Mouse (Mus musculus) G1E-ER4 (cell line): Measurements from ENCODE around the gene B230118H07Rik. TPM values are rescaled to one million over a fixed set of nuclear protein-coding genes. Genes with fewer than 3 reads are reported as not detected.

ENCODE experiments used
- GATA1 ChIP-seq: IDR thresholded peaks from one replicate; pipeline ENCODE4 v1.8.0; 2012; ENCODE audit warnings: low read length, inconsistent platforms
- polyA plus RNA-seq: library from polyadenylated mRNA; stranded (reverse); fragments of >175 nt; gene quantifications from 2 replicates; pipeline ENCODE4 v1.2.3, GENCODE M21; 2012

Gene B230118H07Rik
- polyA plus RNA-seq, 1 experiment = 1.3 TPM

DNA sequence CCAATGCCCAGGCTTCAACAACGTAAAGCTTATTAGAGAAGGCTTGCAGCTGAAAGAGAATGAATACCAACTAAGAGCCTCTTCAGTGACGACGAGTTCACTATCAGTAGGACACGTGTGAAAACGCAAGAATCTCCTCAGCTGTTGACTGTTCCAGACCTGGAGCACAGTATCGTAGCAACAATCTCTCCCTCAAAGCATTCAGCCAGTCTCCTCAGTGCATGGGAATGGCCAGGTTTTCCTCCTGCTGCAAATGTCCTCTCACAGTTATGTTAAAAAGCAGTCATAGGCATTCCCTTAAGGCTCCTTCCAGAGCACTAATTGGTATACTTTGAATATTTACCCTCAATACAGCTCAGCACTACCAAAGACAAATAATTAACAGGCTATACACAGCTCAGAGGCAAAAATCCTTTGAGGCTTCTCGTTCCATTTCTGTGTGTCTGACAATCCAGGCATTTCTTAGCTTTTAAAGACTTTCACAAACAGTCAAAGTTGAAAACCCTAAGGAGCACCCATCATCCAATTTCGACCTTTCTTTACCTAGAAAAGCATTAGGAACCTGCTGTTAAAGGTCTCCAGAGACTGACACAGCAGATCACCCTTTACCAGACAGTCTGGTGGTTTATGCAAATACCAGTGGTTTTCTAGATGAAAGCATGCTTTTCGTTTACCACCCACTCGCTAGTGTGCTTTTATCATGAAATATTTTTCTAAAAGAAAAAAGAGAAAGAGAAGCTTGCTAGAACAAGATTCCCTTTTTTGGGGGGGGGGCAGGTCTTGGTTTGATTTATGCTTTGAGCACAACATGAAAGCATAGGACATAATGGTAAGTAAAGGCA is 33.6 kb downstream of the B230118H07Rik start:
- no peak for TF ChIP-seq GATA1

- TF ChIP-seq GATA1 = no peak
These were observed 38.5 kb downstream of the B230118H07Rik start for GRCm38 (mm10) chr2:101610861-101611260.

GRCm38 (mm10) chr2:101608232-101608894 is 41.0 kb downstream of the B230118H07Rik start:
- TF ChIP-seq GATA1 = no peak

DNA sequence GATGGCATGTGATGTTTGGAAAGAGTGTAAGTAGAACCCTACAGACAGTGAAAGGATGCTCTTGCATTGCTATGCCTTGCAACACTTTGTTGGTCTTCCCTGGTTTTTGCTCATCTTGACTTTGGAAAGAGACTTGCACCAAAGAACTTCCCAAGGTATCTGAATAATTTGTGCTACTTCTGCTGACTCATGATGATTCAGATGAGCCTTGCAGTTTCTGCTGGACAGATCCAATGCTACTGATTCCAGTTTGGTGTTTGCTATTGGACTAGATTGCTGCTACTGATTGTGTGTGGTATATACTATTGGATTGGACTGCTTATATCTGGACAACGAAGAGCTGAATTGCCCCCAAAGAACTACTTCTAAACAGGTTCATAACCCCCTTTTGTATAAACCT is 46.2 kb downstream of the B230118H07Rik start:
- TF ChIP-seq GATA1 = no peak

DNA sequence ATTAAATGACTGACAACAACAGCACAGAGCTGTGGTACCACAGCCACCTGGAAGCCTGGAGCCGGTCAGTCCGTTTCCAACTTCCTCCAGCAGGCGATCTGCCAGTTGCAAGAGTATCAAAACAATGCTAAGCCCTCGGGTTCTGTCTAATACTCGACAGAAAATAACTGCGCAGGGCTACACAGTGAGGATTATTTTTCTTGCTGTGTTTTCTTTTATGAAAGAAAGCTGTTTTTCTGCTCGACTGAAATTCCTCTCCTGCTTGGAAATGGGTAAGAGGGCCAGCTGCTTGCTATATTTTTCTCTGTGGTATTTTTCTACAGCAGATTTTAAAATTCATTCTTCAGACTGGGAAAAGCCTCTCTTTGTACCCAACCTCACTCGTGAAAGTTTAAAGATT is 48.6 kb downstream of the B230118H07Rik start:
- no peak for TF ChIP-seq GATA1

DNA sequence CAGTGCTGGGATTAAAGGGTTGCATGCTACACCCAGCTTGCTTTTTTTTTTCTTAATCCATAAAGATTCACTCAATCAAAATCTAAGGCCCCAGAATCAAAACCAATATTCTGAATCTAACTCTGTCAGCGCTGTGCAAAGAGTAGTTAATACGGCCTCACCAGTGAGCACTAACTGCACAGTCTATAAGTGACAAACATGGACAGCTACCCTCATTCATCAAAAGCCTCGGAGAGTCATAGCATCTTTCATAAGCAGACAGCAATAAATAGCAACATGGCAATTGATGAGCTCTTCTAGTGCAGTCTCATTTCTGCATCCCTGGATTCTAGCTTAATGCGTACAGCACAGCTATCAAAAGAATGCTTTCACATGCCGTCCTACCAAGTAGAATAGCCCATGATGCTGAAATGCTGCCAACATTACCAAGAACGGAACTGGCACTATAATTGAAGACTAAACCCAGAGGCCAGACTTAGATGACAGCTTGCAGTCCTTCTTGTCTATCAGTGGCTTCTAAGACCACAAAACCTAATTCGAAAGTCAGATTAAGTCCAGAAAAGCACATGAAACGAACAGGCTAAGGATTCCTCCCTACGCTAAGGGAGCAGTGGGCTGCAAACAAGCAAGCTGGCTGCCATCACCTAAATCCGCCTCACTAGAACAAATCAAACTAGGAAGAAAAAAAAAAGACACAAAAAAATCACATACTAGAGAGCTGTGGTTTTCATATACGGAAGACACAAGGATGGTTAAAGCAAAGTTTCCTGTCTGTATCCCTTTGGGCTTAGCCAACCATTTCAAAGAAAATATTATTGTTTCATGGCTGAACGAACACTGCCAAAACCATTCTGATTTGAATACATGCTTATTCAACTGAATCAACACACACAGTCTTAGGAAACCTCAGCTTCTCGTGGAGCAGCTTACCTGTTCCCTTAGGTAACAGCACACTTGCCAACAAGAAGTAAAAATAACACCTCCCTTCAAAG is 50.8 kb downstream of the B230118H07Rik start:
- no peak for TF ChIP-seq GATA1

- TF ChIP-seq GATA1 = no peak
These were observed 52.1 kb downstream of the B230118H07Rik start for GRCm38 (mm10) chr2:101597186-101597585.

DNA sequence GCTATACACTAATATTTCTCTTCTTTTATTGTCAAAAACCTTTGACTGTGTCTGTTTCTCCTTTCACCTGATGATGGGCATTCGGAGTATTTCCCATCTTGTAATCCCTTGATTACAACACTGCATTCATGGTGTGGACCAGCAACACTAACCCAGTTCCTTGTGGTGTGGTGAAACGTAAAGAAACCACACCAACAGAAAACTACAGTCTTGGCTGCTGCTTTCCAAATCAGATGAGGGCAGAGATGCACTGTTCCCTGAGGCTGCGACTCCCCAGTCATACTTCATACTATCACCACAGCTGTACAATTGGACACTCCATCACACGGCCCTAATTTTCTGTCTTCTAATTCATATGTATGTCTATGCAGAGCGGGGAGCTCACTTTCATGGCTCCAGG is 54.7 kb downstream of the B230118H07Rik start:
- no peak for TF ChIP-seq GATA1

GRCm38 (mm10) chr2:101592886-101593285 is 56.4 kb downstream of the B230118H07Rik start:
- TF ChIP-seq GATA1 = no peak

- TF ChIP-seq GATA1 = no peak
These were observed 57.1 kb downstream of the B230118H07Rik start for GRCm38 (mm10) chr2:101592023-101592841.

DNA sequence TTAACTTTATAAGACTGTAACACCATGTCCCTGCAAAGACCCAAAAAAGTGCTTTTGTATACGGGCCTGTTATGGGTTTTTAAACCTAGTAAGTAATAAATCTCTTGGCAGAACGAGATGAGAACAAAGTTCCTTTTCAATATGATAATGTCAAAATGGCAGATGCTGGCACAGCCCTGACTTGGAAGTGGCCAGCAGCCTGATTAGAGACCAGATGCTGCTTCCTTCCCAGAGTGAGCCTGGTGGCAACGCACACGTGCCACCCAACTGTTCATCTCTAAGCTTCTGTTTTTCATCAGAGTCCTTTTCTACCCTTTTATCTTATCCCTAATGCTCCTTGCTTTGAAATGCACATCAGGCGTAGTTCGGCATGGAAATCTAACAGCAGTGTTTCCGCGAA is 58.0 kb downstream of the B230118H07Rik start:
- TF ChIP-seq GATA1 = no peak

GRCm38 (mm10) chr2:101581418-101581817 is 67.9 kb downstream of the B230118H07Rik start:
- no peak for TF ChIP-seq GATA1

GRCm38 (mm10) chr2:101580977-101581376 is 68.4 kb downstream of the B230118H07Rik start:
- no peak for TF ChIP-seq GATA1

DNA sequence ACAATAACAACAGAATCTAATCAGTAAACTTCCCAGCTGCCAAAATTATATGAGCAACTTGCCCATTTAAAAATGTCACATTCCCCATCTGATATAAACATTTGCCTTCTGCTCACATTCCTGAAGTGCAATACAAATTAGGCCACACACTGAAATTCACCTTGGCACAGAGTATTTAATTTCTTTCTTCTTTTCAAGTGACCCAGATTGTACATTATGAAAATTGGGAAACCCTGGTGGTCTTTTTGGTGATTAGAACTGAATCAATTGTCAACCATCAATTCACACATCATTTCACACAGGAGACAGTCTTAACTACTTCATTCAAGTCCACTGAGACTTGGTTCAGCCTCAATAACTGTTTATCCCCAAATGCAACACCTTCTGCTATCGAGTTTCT is 68.9 kb downstream of the B230118H07Rik start:
- no peak for TF ChIP-seq GATA1

DNA sequence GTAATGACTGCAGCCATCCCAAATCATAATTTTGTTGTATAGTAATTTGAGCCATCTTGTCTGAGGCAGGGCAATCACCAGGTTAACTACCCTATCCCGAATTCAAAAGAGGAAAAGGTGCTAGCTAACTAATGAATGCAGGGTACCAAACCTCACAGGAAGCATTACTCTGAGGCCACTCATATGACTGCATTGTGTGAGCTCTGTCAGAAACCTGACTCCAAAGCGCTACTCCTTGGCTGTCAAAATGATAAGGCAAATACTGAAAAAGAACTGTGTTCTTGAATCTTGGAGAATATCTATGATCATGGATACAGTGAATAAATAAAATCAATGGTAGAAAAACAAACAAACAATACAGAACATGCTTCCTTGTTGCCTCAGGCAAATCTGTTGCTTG is 69.3 kb downstream of the B230118H07Rik start:
- TF ChIP-seq GATA1 = no peak
